ENCODE assay signal across 38 mouse cellular contexts in genomic region chrX:57219563-57219962, GRCm38 (mm10). TPM values are rescaled to one million over a fixed set of nuclear protein-coding genes. Genes with fewer than 3 reads are reported as not detected.
A peak's percentile ranks its signal among the peaks of the same experiment; 100 is the strongest.
DNase-seq lines count a peak whose midpoint lies in the region; ATAC-seq lines count a peak whose summit lies in the region.
"Had no signal": no experiment of that assay in that cellular context is flagged by ENCODE, and none has a peak within 500 bp of the region (broad histone marks: within the 10 kb centered on the region; RNA-seq: fewer than 3 reads in every experiment).

No protein-coding gene starts in this region.

- peak; percentile 66 for ATAC-seq in CD4-positive, CD25-positive, alpha-beta regulatory T cell, adult 4 months
- no peak for ATAC-seq in heart, embryonic 11.5 days (replicated peaks; ENCODE audit: insufficient number of reproducible peaks, low FRiP score, low TSS enrichment)
- ATAC-seq: forebrain, embryonic 15.5 days; hindbrain, postnatal 0 days; intestine, embryonic 15.5 days; Patski had no signal

- no peaks in the 10 kb centered on the region for H3K27me3 ChIP-seq in heart, embryonic 11.5 days (ENCODE audit: control insufficient read depth, insufficient read depth, low read length)
- H3K27me3 ChIP-seq: CH12.LX; embryonic facial prominence, embryonic 13.5 days; forebrain, embryonic 12.5 days; forebrain, embryonic 15.5 days; hindbrain, embryonic 13.5 days; intestine, embryonic 15.5 days had no signal

- no peak overlapping the region for H3K27ac ChIP-seq in heart, embryonic 11.5 days (ENCODE audit: low read depth, low read length)
- H3K27ac ChIP-seq: embryonic facial prominence, embryonic 10.5 days; embryonic facial prominence, embryonic 13.5 days; forebrain, embryonic 12.5 days; forebrain, embryonic 15.5 days; heart, adult 2 months; heart, embryonic 10.5 days; hindbrain, embryonic 13.5 days; hindbrain, postnatal 0 days; intestine, embryonic 15.5 days had no signal

- no peak overlapping the region for H3K4me2 ChIP-seq in heart, embryonic 11.5 days
- H3K4me2 ChIP-seq: embryonic facial prominence, embryonic 13.5 days; forebrain, embryonic 12.5 days; forebrain, embryonic 15.5 days; hindbrain, embryonic 13.5 days; intestine, embryonic 15.5 days had no signal

- H3K36me3 ChIP-seq in heart, embryonic 11.5 days (ENCODE audit: control insufficient read depth, insufficient read depth, low read length), result no peaks in the 10 kb centered on the region
- H3K36me3 ChIP-seq: embryonic facial prominence, embryonic 10.5 days; embryonic facial prominence, embryonic 13.5 days; forebrain, embryonic 12.5 days; forebrain, embryonic 15.5 days; G1E; heart, embryonic 10.5 days; hindbrain, embryonic 13.5 days; intestine, embryonic 15.5 days had no signal

- WGBS in heart, embryonic 11.5 days (ENCODE audit: insufficient replicate concordance), result 91% methylated on average over 5 of the region's 5 CpGs

- peak; percentile 64 for DNase-seq in CD4-positive helper T cell, adult 2 months (ENCODE audit: low read depth, low spot score)
- DNase-seq in induced T-regulatory cell, adult 2 months (ENCODE audit: low read depth), result peak; percentile 60
- peak; percentile 68 for DNase-seq in naive thymus-derived CD4-positive, alpha-beta T cell, adult 2 months (ENCODE audit: low read depth)
- DNase-seq in layer of hippocampus, adult 18-20 months (ENCODE audit: low spot score in 2 of 2), result no peak
- DNase-seq in spleen, adult 18-20 months, result no peak
- DNase-seq: adrenal gland, adult 8-10 months; adrenal gland, postnatal 25 days; B cell, adult 2 months; cerebellum, adult 11-12 months; cerebellum, adult 8-10 months; cerebellum, postnatal 10 days; cerebellum, postnatal 36 days; embryo, embryonic 11 days; gastrocnemius, postnatal 10 days; gastrocnemius, postnatal 36 days; heart, adult 2 months had no signal

- no peaks in the 10 kb centered on the region for H3K4me1 ChIP-seq in heart, embryonic 11.5 days (ENCODE audit: control insufficient read depth, insufficient read depth, low read length)
- H3K4me1 ChIP-seq: embryonic facial prominence, embryonic 10.5 days; embryonic facial prominence, embryonic 13.5 days; forebrain, embryonic 12.5 days; forebrain, embryonic 15.5 days; heart, embryonic 10.5 days; hindbrain, embryonic 13.5 days; intestine, embryonic 15.5 days had no signal

- no peak overlapping the region for H3K9ac ChIP-seq in heart, embryonic 11.5 days (ENCODE audit: low read depth, low read length)
- H3K9ac ChIP-seq: embryonic facial prominence, embryonic 13.5 days; forebrain, embryonic 12.5 days; forebrain, embryonic 15.5 days; hindbrain, embryonic 13.5 days; intestine, embryonic 15.5 days had no signal

- H3K4me3 ChIP-seq in heart, embryonic 11.5 days (ENCODE audit: low read depth, low read length), result no peak overlapping the region
- H3K4me3 ChIP-seq: embryonic facial prominence, embryonic 10.5 days; embryonic facial prominence, embryonic 13.5 days; erythroblast, embryonic 14.5 days; forebrain, embryonic 12.5 days; forebrain, embryonic 15.5 days; heart, adult 2 months; heart, embryonic 10.5 days; hindbrain, embryonic 13.5 days; intestine, embryonic 15.5 days had no signal

- no peaks in the 10 kb centered on the region for H3K9me3 ChIP-seq in heart, embryonic 11.5 days (replicated peaks; ENCODE audit: control insufficient read depth, low read length)
- H3K9me3 ChIP-seq: embryonic facial prominence, embryonic 10.5 days; embryonic facial prominence, embryonic 13.5 days; forebrain, embryonic 12.5 days; forebrain, embryonic 15.5 days; G1E; heart, embryonic 10.5 days; hindbrain, embryonic 13.5 days; intestine, embryonic 15.5 days had no signal

RNA-seq across cellular contexts. Expression of gene Cd40lg, which starts 7.6 kb away (rescaled TPM):
- polyA plus RNA-seq in CD4-positive, CD25-positive, alpha-beta regulatory T cell, adult 4 months (2017; shearing (Covaris generic)), result 10 to 100 TPM; 31.4 to 42.4 TPM
- not detected for total RNA-seq in layer of hippocampus, adult 18-20 months (2021)
- polyA plus RNA-seq in heart, embryonic 11.5 days (2014; fragmentation: Nextera tagmentation; extraction: Ambion mirVana), result not detected in 2 replicates
- total RNA-seq: adrenal gland, postnatal 25 days; G1E; gastrocnemius, adult 18-20 months; gastrocnemius, postnatal 10 days; gastrocnemius, postnatal 36 days; granulocyte monocyte progenitor cell, adult 5-6 weeks; heart, adult 2 months; heart, postnatal 25 days; hematopoietic stem cell, adult 5-6 weeks; hindbrain, postnatal 0 days had no signal
- polyA plus RNA-seq: brain, embryonic 14.5 days; cortical plate, adult 2 months; embryonic facial prominence, embryonic 10.5 days; embryonic facial prominence, embryonic 13.5 days; erythroblast, embryonic 14.5 days; forebrain, embryonic 12.5 days; forebrain, embryonic 15.5 days; G1E; heart, embryonic 10.5 days; heart, embryonic 14.5 days; heart, postnatal 0 days; hindbrain, embryonic 13.5 days; hindbrain, postnatal 0 days; intestine, embryonic 15.5 days; Patski had no signal

Comparison
In these comparisons a context has a peak if more than half of its experiments do, and no peak if none do; other contexts are left out.
1. DNase-seq: peak in CD4-positive helper T cell, adult 2 months (single experiment), induced T-regulatory cell, adult 2 months (single experiment) and naive thymus-derived CD4-positive, alpha-beta T cell, adult 2 months (single experiment); none in layer of hippocampus, adult 18-20 months (0 of 2) and spleen, adult 18-20 months (0 of 2).
2. RNA of gene Cd40lg, which starts 7.6 kb away (polyA plus RNA-seq): 31.4 to 42.4 TPM in CD4-positive, CD25-positive, alpha-beta regulatory T cell, adult 4 months; not detected in heart, embryonic 11.5 days; every median in the first group is over 10 times any median in the second.